Mouse (Mus musculus) Patski (cell line): ENCODE results near the gene Col25a1. TPM values are rescaled to one million over a fixed set of nuclear protein-coding genes. Genes with fewer than 3 reads are reported as not detected.

Experiments used
- ATAC-seq: fragments of 100-300 bp; one replicate; pipeline ENCODE4 v1.8.0; 2021
- CTCF ChIA-PET: fragments of 350-600 bp; sonication (Branson Sonifier 250); formaldehyde crosslinking; loops from one replicate; lab custom pipeline; 2022; ENCODE audit warnings: inconsistent platforms; lab: Charles Lee
- POLR2A ChIA-PET: fragments of 350-600 bp; sonication (Branson Sonifier 250); formaldehyde crosslinking; loops from one replicate; lab custom pipeline; 2022; ENCODE audit warnings: antibody characterized with exemption, inconsistent platforms; lab: Charles Lee
- DNase-seq: peaks from one replicate; pipeline ENCODE4 v3.0.0-alpha.2; 2011; ENCODE audit warnings: low read depth, low spot score
- H3K27me3 ChIP-seq: fragments of 371-371 bp; one replicate; pipeline ENCODE4 v1.5.1; 2021
- CTCF ChIP-seq: fragments of 100-300 bp; IDR thresholded peaks from one replicate; pipeline ENCODE4 v1.5.1; 2021
- in situ Hi-C: fragments of 300-500 bp; cut with MboI; formaldehyde crosslinking; loops from 3 replicates; pipeline ENCODE4 v1.11.1; 2018; ENCODE audit warnings: low pct_unique_long_range_greater_than_20kb, mixed read lengths
- polyA plus RNA-seq: library from polyadenylated mRNA; unstranded; gene quantifications from one replicate; pipeline ENCODE4 v1.2.3, GENCODE M21; 2021

Gene Col25a1
- polyA plus RNA-seq, 1 experiment from 2014 or later = 0.03 TPM

DNA sequence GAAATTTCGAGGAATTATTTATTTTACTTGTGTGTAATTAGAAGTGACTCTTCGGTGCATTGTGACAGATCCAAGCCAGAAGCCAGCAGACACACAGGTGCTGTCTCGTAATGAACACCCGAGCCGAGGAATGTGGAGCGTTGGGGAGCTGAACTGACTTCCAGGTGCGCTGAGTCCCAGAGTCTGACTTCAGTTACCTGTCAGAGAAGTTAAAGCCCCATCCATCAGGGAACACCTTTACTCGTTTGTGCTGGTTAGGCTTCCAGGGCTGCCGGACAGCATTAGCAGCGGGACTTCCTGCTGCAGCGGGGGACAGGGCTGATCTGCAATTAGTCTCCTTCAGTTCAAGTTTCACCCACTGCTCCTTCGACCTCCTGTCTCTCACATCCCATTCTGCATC is 172.3 kb downstream of the Col25a1 start:
- ATAC-seq (no peak), DNase-seq (no peak)
- ChIA-PET POLR2A (no interaction called here), CTCF (interaction anchor here (1.7 kb wide), 1 partner anchor 19 kb away, joined by 3 read pairs; no protein-coding TSS in a partner anchor)
- in situ Hi-C loops = no loop called here
- no peak for TF ChIP-seq CTCF
- no peaks in the 10 kb centered on the region for H3K27me3 ChIP-seq

DNA sequence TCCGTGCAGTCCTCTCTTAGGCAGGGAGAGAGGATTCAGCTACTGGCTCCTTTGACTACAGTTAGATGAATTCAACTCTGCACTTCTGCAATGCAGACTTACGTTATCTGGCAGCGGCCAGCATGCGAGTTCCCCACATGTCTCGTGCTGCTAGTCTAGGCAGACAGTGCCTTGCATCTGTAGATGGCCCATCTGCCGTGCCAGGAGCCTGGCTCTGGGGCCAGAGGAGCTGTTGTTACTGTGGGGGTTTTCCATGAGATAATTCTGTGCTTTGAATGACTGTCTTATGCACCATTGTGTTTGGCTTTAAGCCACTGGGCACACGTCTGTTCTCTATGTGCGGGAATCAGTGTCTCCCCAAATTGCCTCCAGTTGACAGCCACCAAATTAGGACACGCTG is 173.5 kb downstream of the Col25a1 start:
- in situ Hi-C loops = no loop called here
- ChIA-PET CTCF (interaction anchor here (1.0 to 1.7 kb wide), 2 partner anchors 9 to 20 kb away, joined by 3 read pairs; no protein-coding TSS in a partner anchor), POLR2A (no interaction called here)
- no peak for TF ChIP-seq CTCF
- ATAC-seq = no peak
- H3K27me3 ChIP-seq = no peaks in the 10 kb centered on the region
- DNase-seq = no peak

DNA sequence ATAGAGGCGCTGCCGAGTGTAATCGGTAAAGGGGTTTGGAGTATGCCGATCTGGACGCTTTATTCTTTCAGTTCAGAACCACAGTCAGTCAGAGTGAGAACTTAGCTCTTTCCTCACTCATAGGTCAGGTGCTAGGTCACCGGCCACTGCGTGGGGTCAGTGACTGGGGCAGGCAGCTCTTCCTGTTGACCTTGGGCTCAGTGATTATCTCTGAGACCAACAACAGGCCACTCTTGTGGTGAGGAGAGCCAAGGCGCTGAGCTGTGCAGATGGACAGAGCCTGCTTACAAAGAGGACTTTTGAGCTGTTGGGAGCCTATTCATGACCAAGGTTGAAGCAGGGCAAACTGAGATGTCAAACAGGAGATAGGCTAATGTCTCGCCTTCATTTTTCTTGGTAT is 174.4 kb downstream of the Col25a1 start:
- CTCF ChIA-PET = no interaction called here
- in situ Hi-C loops = no loop called here
- ATAC-seq = no peak
- DNase-seq = no peak
- no peaks in the 10 kb centered on the region for H3K27me3 ChIP-seq
- POLR2A ChIA-PET = no interaction called here
- TF ChIP-seq CTCF = no peak

DNA sequence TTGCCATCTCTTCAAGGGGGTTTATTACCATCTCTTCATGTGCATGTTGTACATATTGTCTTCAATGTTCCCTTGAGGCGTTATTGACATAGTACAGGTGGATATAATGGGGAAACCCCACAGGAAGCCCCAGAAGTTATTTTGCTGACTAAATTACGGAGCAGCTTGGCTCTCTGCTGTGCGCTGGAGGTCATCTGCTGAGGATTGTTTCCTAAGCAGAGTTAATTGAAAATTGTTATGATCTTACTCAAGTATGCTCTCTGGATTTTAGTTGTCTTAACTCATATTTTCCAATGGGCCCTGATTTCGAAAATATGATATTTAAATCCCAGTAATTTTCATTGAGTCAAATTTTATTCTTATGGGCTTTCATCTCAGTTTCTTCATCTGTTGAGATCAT is 178.0 kb downstream of the Col25a1 start:
- in situ Hi-C loops = no loop called here
- TF ChIP-seq CTCF = no peak
- no peaks in the 10 kb centered on the region for H3K27me3 ChIP-seq
- CTCF ChIA-PET = no interaction called here
- ATAC-seq (no peak), DNase-seq (no peak)
- POLR2A ChIA-PET = interaction anchor here (0.7 kb wide), 1 partner anchor 29 kb away, joined by 4 read pairs; no protein-coding TSS in a partner anchor

DNA sequence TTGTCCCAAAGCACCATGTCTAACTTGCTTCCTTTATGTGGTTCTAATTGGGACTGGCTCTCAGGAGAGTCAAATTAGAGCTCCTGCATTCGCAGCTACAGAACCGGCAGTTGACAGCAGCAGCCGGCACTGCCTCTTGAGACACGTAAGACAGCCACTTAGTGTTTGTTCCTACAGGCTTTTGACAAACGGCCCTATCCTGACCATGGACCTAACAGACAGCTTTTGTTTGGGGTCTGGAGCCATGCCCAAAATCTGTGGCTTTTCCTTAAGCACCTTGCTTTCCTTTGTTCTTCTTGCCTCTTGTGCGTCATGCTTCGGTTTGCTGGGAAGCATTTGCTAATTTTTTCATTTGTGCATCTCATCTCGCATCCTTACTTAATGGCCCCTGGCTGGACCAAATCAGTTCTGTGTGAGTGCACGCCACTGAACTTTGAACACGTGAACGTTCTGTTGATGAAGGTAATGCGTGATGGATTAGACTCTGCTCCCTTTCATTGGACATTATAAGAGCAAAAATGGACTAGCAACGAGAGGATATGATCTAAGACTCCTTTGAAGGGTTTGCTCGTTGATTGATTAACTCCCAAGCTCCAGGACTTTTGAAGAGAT is 179.5 kb downstream of the Col25a1 start:
- in situ Hi-C loops = no loop called here
- no peak for TF ChIP-seq CTCF
- DNase-seq = no peak
- no peaks in the 10 kb centered on the region for H3K27me3 ChIP-seq
- ChIA-PET POLR2A (no interaction called here), CTCF (interaction anchor here (0.9 to 1.6 kb wide), 4 partner anchors 18 to 80 kb away, joined by 3 to 5 read pairs (median 3); no protein-coding TSS in a partner anchor)
- no peak for ATAC-seq

DNA sequence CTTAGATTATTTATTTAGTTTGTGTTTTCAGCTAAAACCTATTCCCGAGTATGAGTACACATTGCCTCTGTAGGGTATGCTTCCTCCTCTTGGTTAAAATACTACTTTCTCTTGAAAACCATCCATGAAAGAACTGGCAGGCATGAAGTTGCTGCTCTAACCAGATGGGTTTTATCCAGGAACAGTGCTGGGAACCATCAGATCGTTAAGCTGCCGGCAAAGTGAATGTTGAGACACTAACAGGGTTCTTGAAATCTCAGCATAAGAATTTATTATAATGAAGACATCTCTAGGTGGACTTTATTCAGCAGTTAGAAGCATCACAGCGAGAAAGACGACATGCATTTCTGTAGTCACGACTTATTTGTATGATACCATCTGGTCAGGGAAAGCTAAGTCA is 181.9 kb downstream of the Col25a1 start:
- no peak for ATAC-seq
- no peak for TF ChIP-seq CTCF
- H3K27me3 ChIP-seq = no peaks in the 10 kb centered on the region
- DNase-seq = no peak
- CTCF ChIA-PET = interaction anchor here (1.0 to 1.2 kb wide), 2 partner anchors 9 to 15 kb away, joined by 3 to 4 read pairs; no protein-coding TSS in a partner anchor
- POLR2A ChIA-PET = no interaction called here
- in situ Hi-C loops = no loop called here

DNA sequence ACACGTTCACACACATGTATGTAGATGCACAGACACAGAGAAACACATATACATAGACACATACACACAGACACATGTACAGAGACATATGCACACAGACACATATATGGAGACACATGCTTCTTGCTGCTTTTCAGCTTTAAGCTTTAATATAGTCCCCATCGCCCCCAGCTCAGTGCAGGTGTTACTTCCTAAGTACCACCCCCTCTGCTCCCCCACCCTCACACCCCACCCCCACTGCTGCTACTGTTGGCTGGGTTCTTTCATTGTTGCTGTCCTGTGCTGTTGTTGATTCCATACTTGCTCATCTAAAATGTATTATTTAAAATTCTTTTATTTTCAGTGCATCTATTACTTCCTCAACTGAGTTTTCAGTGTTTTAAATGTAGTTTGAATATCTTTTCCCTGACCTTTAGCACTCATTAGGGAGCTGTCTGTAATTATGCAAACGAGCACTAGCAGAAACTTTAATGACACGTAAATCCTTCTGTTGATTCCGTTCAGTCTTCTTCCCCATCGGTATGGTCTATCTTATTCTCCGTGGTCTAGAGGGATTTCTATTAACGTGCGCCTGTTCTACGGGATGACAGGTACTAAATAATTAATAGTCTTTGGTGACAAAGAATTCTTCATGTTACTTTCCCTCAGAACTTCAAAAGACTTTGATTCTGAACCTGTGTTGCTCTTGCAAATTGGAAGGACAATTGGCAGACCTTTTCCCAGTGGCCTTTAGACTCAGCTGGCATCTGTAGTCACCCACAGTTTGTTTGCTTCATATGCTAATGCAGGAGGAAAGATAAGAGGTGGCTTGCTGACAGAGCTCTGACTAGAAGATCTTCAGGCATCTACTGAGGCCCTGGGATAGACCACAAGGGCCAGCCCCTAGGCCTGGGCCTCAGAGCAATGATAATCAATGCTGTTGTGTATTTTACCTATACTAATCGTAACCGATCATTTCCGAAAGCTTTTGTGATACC is 196.0 kb downstream of the Col25a1 start:
- ChIA-PET CTCF (interaction anchor here (1.0 kb wide), 1 partner anchor 68 kb away, joined by 3 read pairs; no protein-coding TSS in a partner anchor), POLR2A (interaction anchor here (0.6 kb wide), 1 partner anchor 19 kb away, joined by 3 read pairs; no protein-coding TSS in a partner anchor)
- in situ Hi-C loops = no loop called here
- H3K27me3 ChIP-seq = no peaks in the 10 kb centered on the region
- no peak for TF ChIP-seq CTCF
- no peak for ATAC-seq
- DNase-seq = no peak

DNA sequence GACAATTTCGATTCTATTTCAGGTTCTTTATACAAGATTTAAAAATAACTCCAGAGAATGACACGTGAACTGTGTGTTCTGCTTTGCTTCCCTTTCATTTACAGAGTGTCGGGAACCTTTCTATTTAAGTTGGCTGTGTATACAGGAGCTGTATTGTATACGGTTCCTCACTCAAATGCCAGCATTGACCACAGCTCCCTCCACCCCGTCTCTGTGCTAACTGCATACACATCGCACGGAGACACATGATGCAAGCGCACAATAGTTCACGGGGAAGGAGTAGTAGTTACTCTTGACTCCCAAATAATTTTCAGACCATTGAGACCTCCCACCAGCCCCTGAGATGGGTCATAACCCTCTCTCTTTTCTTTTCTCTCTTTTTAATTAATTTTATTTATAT is 197.6 kb downstream of the Col25a1 start:
- no peaks in the 10 kb centered on the region for H3K27me3 ChIP-seq
- no peak for DNase-seq
- CTCF ChIA-PET = interaction anchor here (1.6 to 1.8 kb wide), 2 partner anchors 13 to 18 kb away, joined by 5 read pairs; no protein-coding TSS in a partner anchor
- POLR2A ChIA-PET = interaction anchor here (0.6 kb wide), 1 partner anchor 184 kb away, joined by 6 read pairs; no protein-coding TSS in a partner anchor
- no peak for ATAC-seq
- in situ Hi-C loops = no loop called here
- TF ChIP-seq CTCF = no peak

DNA sequence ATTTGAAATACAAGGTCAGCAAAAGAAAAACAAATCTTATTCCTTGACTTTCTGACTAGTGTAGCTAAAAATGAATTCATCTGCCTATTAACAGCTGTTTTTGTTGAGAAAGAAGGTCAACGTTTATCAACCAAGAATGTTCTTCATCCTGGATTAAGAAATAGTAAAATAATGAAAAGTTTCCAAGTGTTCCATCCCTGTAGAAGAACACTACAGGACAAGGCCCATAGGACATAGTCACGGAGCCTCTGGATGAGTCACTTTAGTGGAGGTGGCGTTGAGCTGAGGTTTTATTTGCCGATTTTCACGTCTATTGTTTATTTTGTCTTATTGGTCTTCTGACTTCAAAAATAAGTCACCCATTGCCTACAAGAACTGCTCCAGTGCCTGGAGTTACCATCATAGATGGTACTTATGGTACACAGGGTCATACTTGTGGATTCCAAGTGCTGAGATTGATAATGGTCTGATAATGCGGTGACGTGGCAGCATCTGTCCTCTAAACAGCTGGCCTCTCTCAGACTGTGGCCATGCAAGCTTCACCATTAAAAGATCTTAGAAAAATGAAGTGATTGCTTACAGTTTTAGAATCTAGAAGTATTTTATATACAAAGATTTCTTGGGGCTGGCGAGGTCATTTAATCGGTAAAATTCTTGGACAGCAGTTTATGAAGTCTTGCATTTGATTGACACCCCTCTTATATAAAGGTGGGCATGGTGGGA is 198.7 kb downstream of the Col25a1 start:
- DNase-seq (no peak), ATAC-seq (no peak)
- no peaks in the 10 kb centered on the region for H3K27me3 ChIP-seq
- in situ Hi-C loops = no loop called here
- ChIA-PET POLR2A (no interaction called here), CTCF (interaction anchor here (0.9 to 1.8 kb wide), 3 partner anchors 12 to 160 kb away, joined by 3 to 5 read pairs (median 5); no protein-coding TSS in a partner anchor)
- TF ChIP-seq CTCF = no peak

DNA sequence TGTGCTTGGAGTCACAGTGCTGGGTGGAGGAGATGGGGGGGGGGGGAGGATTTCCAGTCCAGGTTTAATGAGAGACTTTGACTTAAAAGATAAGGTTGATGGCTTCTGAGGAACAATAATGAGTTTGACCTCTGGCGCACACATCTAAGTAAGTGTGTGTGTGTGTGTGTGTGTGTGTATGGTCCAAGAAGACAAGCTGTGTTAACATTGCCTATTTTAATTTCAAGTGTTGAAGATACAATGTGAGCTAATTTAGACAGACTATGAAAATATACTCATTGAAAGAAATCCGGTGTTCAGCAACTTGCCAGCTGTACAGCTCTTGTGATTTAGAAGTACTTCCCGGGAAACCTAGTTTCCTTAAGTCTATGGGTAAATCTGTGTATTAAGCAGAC is 199.3 kb downstream of the Col25a1 start:
- DNase-seq (no peak), ATAC-seq (no peak)
- TF ChIP-seq CTCF = no peak
- POLR2A ChIA-PET = no interaction called here
- CTCF ChIA-PET = interaction anchor here (0.9 kb wide), 1 partner anchor 160 kb away, joined by 3 read pairs; no protein-coding TSS in a partner anchor
- in situ Hi-C loops = no loop called here
- H3K27me3 ChIP-seq = no peaks in the 10 kb centered on the region
